Mouse (Mus musculus): ENCODE measurements around the gene Tppp3.
A peak's percentile ranks its signal among the peaks of the same experiment; 100 is the strongest.

Gene Tppp3

GRCm38 (mm10) chr8:105467396-105467985, 3.8 kb downstream of the Tppp3 start:
- no peak for DNase-seq (ENCODE audit: low read depth, low spot score)

GRCm38 (mm10) chr8:105466700-105467291, 4.5 kb downstream of the Tppp3 start:
- DNase-seq (ENCODE audit: low read depth, low spot score) = peak; percentile 97

GRCm38 (mm10) chr8:105466246-105466645, 5.1 kb downstream of the Tppp3 start:
- DNase-seq (ENCODE audit: low read depth, low spot score) = no peak

- DNase-seq (ENCODE audit: low read depth, low spot score) = peak; percentile 44
These were observed 6.7 kb downstream of the Tppp3 start for GRCm38 (mm10) chr8:105464595-105464994.

GRCm38 (mm10) chr8:105461085-105461803, 10.1 kb downstream of the Tppp3 start:
- no peak for DNase-seq (ENCODE audit: low read depth, low spot score)

GRCm38 (mm10) chr8:105455218-105455617, 16.1 kb downstream of the Tppp3 start:
- DNase-seq (ENCODE audit: low read depth, low spot score) = no peak

- DNase-seq (ENCODE audit: low read depth, low spot score) = no peak
These were observed 17.2 kb downstream of the Tppp3 start for GRCm38 (mm10) chr8:105454088-105454487.

- no peak for DNase-seq (ENCODE audit: low read depth, low spot score)
These were observed 18.0 kb downstream of the Tppp3 start for GRCm38 (mm10) chr8:105453296-105453695.

GRCm38 (mm10) chr8:105451903-105452603, 19.3 kb downstream of the Tppp3 start:
- DNase-seq (ENCODE audit: low read depth, low spot score) = no peak

- DNase-seq (ENCODE audit: low read depth, low spot score) = no peak
These were observed 20.3 kb downstream of the Tppp3 start for GRCm38 (mm10) chr8:105450977-105451376.

- no peak for DNase-seq (ENCODE audit: low read depth, low spot score)
These were observed 22.7 kb downstream of the Tppp3 start for GRCm38 (mm10) chr8:105448596-105448995.

GRCm38 (mm10) chr8:105448188-105448587, 23.1 kb downstream of the Tppp3 start:
- no peak for DNase-seq (ENCODE audit: low read depth, low spot score)

- DNase-seq (ENCODE audit: low read depth, low spot score) = peak; percentile 71
These were observed 25.2 kb downstream of the Tppp3 start for GRCm38 (mm10) chr8:105446127-105446552.

GRCm38 (mm10) chr8:105445296-105446126, 25.8 kb downstream of the Tppp3 start:
- DNase-seq (ENCODE audit: low read depth, low spot score) = peak; percentile 75

GRCm38 (mm10) chr8:105442661-105443060, 28.7 kb downstream of the Tppp3 start:
- no peak for DNase-seq (ENCODE audit: low read depth, low spot score)

- peak; percentile 47 for DNase-seq (ENCODE audit: low read depth, low spot score)
These were observed 29.9 kb downstream of the Tppp3 start for GRCm38 (mm10) chr8:105441433-105441832.

GRCm38 (mm10) chr8:105438865-105439264, 32.5 kb downstream of the Tppp3 start:
- peak; percentile 59 for DNase-seq (ENCODE audit: low read depth, low spot score)

GRCm38 (mm10) chr8:105437078-105437748, 34.1 kb downstream of the Tppp3 start:
- no peak for DNase-seq (ENCODE audit: low read depth, low spot score)

GRCm38 (mm10) chr8:105436218-105436617, 35.1 kb downstream of the Tppp3 start:
- no peak for DNase-seq (ENCODE audit: low read depth, low spot score)

- no peak for DNase-seq (ENCODE audit: low read depth, low spot score)
These were observed 37.2 kb downstream of the Tppp3 start for GRCm38 (mm10) chr8:105434136-105434535.

GRCm38 (mm10) chr8:105433511-105433910, 37.8 kb downstream of the Tppp3 start:
- no peak for DNase-seq (ENCODE audit: low read depth, low spot score)

Measured in brain, adult 2 months (tissue).